ENCODE assay signal across 11 mouse cellular contexts in the genomic region with DNA sequence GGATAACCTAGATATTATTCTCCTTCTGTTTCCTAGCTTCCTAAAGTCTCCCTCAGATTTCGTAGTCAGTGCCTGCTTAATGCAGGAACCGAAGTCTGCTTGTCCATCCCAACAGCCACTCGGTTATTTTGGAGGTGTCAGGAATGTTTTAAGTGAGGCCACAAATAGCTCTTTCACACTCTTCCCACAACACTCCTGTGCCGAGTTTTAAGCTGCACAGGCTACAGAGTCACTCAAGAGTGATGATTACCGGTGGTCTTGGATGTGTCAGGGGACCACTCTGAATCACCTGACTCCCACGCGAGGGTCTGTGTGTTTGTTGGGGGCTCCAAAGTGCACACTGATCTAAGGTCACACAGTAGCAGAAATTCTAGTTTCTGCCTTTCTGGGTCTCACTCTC. TPM values are rescaled to one million over a fixed set of nuclear protein-coding genes. Genes with fewer than 3 reads are reported as not detected.
DNase-seq lines count a peak whose midpoint lies in the region; ATAC-seq and TF ChIP-seq lines count a peak whose summit lies in the region.
"Had no signal": no experiment of that assay in that cellular context is flagged by ENCODE, and none has a peak within 500 bp of the region (broad histone marks: within the 10 kb centered on the region; RNA-seq: fewer than 3 reads in every experiment).

No protein-coding gene starts in this region.

- H3K27ac ChIP-seq in forebrain, embryonic 11.5 days (ENCODE audit: low read depth, low read length), result no peak overlapping the region
- H3K27ac ChIP-seq in forebrain, postnatal 0 days (ENCODE audit: low read depth, low read length), result no peak overlapping the region
- peak overlapping the region; percentile 75 for H3K27ac ChIP-seq in left cerebral cortex, adult 2 months
- H3K27ac ChIP-seq in hindbrain, embryonic 11.5 days (ENCODE audit: low read depth, low read length), result 0 out of 2 replicates have a peak overlapping the region, but pooled peaks have one; percentile 30
- H3K27ac ChIP-seq in midbrain, embryonic 15.5 days, result peak overlapping the region; percentile 27; the same call in 1 of the 2 replicates
- H3K27ac ChIP-seq in lung, postnatal 0 days (ENCODE audit: low read length), result no peak overlapping the region

- peak; percentile 30 for DNase-seq in forebrain, embryonic 11.5 days (ENCODE audit: low spot score)
- DNase-seq in forebrain, postnatal 0 days, result no peak
- DNase-seq in left cerebral cortex, adult 2 months (ENCODE audit: extremely low spot score in 1 of 2, low spot score in 2 of 2), result peak in 1 of 2 experiments; percentile 15
- no peak for DNase-seq in left cerebral cortex, postnatal 10 days (ENCODE audit: extremely low spot score in 1 of 2, low spot score in 2 of 2)
- DNase-seq in hindbrain, embryonic 11.5 days (ENCODE audit: low spot score), result no peak
- DNase-seq in lung, postnatal 0 days (ENCODE audit: low spot score), result no peak
- no peak for DNase-seq in cerebellum, postnatal 10 days
- DNase-seq: adrenal gland, adult 2 months; cerebellum, adult 11 months; lung, postnatal 36 days had no signal

- no peaks in the 10 kb centered on the region for H3K36me3 ChIP-seq in forebrain, embryonic 11.5 days (ENCODE audit: control insufficient read depth, insufficient read depth, low read length)
- no peaks in the 10 kb centered on the region for H3K36me3 ChIP-seq in forebrain, postnatal 0 days (ENCODE audit: insufficient read depth)
- H3K36me3 ChIP-seq in hindbrain, embryonic 11.5 days (ENCODE audit: control insufficient read depth, insufficient read depth, low read length), result no peaks in the 10 kb centered on the region
- no peaks in the 10 kb centered on the region for H3K36me3 ChIP-seq in midbrain, embryonic 15.5 days (replicated peaks)
- no peaks in the 10 kb centered on the region for H3K36me3 ChIP-seq in lung, postnatal 0 days (ENCODE audit: insufficient read depth, low read length)

- H3K9ac ChIP-seq in forebrain, embryonic 11.5 days (ENCODE audit: low read length), result no peak overlapping the region
- no peak overlapping the region for H3K9ac ChIP-seq in forebrain, postnatal 0 days
- no peak overlapping the region for H3K9ac ChIP-seq in hindbrain, embryonic 11.5 days (ENCODE audit: low read depth, low read length)
- no peak overlapping the region for H3K9ac ChIP-seq in midbrain, embryonic 15.5 days
- H3K9ac ChIP-seq in lung, postnatal 0 days (replicated peaks; ENCODE audit: low read depth), result no peak overlapping the region

- WGBS in forebrain, embryonic 11.5 days, result 82% methylated on average over 7 of the region's 7 CpGs
- 83% methylated on average over 7 of the region's 7 CpGs for WGBS in forebrain, postnatal 0 days
- WGBS in hindbrain, embryonic 11.5 days, result 78% methylated on average over 7 of the region's 7 CpGs
- 77% methylated on average over 7 of the region's 7 CpGs for WGBS in midbrain, embryonic 15.5 days
- 74% methylated on average over 7 of the region's 7 CpGs for WGBS in lung, postnatal 0 days

- TF ChIP-seq CTCF in forebrain, postnatal 0 days (IDR thresholded peaks at IDR 0.05; ENCODE audit: low read depth), result no peak
- no peak for TF ChIP-seq CTCF in left cerebral cortex, adult 2 months (IDR thresholded peaks at IDR 0.05)
- no peak for TF ChIP-seq CTCF in lung, postnatal 0 days (IDR thresholded peaks at IDR 0.05)

- no peak overlapping the region for H3K4me3 ChIP-seq in forebrain, embryonic 11.5 days (ENCODE audit: low read depth, low read length)
- no peak overlapping the region for H3K4me3 ChIP-seq in forebrain, postnatal 0 days (ENCODE audit: low read depth, low read length)
- no peak overlapping the region for H3K4me3 ChIP-seq in left cerebral cortex, adult 2 months
- H3K4me3 ChIP-seq in hindbrain, embryonic 11.5 days (ENCODE audit: low read depth, low read length), result no peak overlapping the region
- H3K4me3 ChIP-seq in midbrain, embryonic 15.5 days, result no peak overlapping the region
- no peak overlapping the region for H3K4me3 ChIP-seq in lung, postnatal 0 days (ENCODE audit: low read depth, low read length)

- no peaks in the 10 kb centered on the region for H3K27me3 ChIP-seq in forebrain, embryonic 11.5 days (ENCODE audit: control insufficient read depth, insufficient read depth, low read length)
- no peaks in the 10 kb centered on the region for H3K27me3 ChIP-seq in forebrain, postnatal 0 days (ENCODE audit: insufficient read depth, low read length)
- no peaks in the 10 kb centered on the region for H3K27me3 ChIP-seq in hindbrain, embryonic 11.5 days (ENCODE audit: control insufficient read depth, insufficient read depth, low read length)
- H3K27me3 ChIP-seq in midbrain, embryonic 15.5 days (replicated peaks), result no peaks in the 10 kb centered on the region
- no peaks in the 10 kb centered on the region for H3K27me3 ChIP-seq in lung, postnatal 0 days (replicated peaks; ENCODE audit: insufficient read depth, low read length)

- H3K4me1 ChIP-seq in forebrain, embryonic 11.5 days (replicated peaks; ENCODE audit: control insufficient read depth, insufficient read depth, low read length), result peaks cover 21% of the 10 kb centered on the region
- H3K4me1 ChIP-seq in forebrain, postnatal 0 days (ENCODE audit: insufficient read depth), result peaks cover 20% of the 10 kb centered on the region
- peaks cover 5% of the 10 kb centered on the region for H3K4me1 ChIP-seq in hindbrain, embryonic 11.5 days (replicated peaks; ENCODE audit: control insufficient read depth, insufficient read depth, low read length)
- peaks cover 49% of the 10 kb centered on the region for H3K4me1 ChIP-seq in midbrain, embryonic 15.5 days
- H3K4me1 ChIP-seq in lung, postnatal 0 days (ENCODE audit: insufficient read depth, low read depth, low read length), result no peaks in the 10 kb centered on the region

- no peak overlapping the region for H3K4me2 ChIP-seq in forebrain, embryonic 11.5 days (ENCODE audit: low read depth, low read length, severe bottlenecking)
- no peak overlapping the region for H3K4me2 ChIP-seq in forebrain, postnatal 0 days (ENCODE audit: low read depth)
- no peak overlapping the region for H3K4me2 ChIP-seq in hindbrain, embryonic 11.5 days (replicated peaks; ENCODE audit: low read depth, low read length)
- H3K4me2 ChIP-seq in midbrain, embryonic 15.5 days, result no peak overlapping the region
- no peak overlapping the region for H3K4me2 ChIP-seq in lung, postnatal 0 days (replicated peaks; ENCODE audit: low read depth, low read length)

- no peak for ATAC-seq in forebrain, embryonic 11.5 days (replicated peaks; ENCODE audit: low FRiP score)
- no peak for ATAC-seq in forebrain, postnatal 0 days
- no peak for ATAC-seq in hindbrain, embryonic 11.5 days (ENCODE audit: low FRiP score)
- no peak for ATAC-seq in midbrain, embryonic 15.5 days (replicated peaks)
- no peak for ATAC-seq in lung, postnatal 0 days

- intact Hi-C loops in left cerebral cortex, adult 2 months (cut with DNase I), result loop anchor here (2.0 to 5.0 kb wide), 5 partner anchors 37 to 177 kb away; a partner anchor contains a TSS
- intact Hi-C loops in left cerebral cortex, postnatal 10 days (cut with DNase I), result loop anchor here (5.0 kb wide), 1 partner anchor 83 kb away; no protein-coding TSS in a partner anchor

- no peak for TF ChIP-seq EP300 in lung, postnatal 0 days (IDR thresholded peaks at IDR 0.05)

- no peaks in the 10 kb centered on the region; the same call in 1 of the 2 replicates for H3K9me3 ChIP-seq in forebrain, embryonic 11.5 days (ENCODE audit: control insufficient read depth, low read length)
- no peaks in the 10 kb centered on the region for H3K9me3 ChIP-seq in forebrain, postnatal 0 days (ENCODE audit: low read length)
- H3K9me3 ChIP-seq in hindbrain, embryonic 11.5 days (ENCODE audit: control insufficient read depth, low read length), result no peaks in the 10 kb centered on the region
- H3K9me3 ChIP-seq in midbrain, embryonic 15.5 days, result no peaks in the 10 kb centered on the region
- H3K9me3 ChIP-seq in lung, postnatal 0 days (ENCODE audit: low read length), result no peaks in the 10 kb centered on the region

RNA-seq across cellular contexts. Expression of a gene that starts 4.3 kb away (rescaled TPM):
- polyA plus RNA-seq in forebrain, embryonic 11.5 days (2014; fragmentation: Nextera tagmentation; extraction: Ambion mirVana), result 4.0 TPM in 2 replicates
- total RNA-seq in forebrain, postnatal 0 days (2014; rRNA removed), result 6.8 and 10.0 TPM in 2 replicates
- polyA plus RNA-seq in forebrain, postnatal 0 days (2015; fragmentation: Nextera tagmentation; extraction: Ambion mirVana), result 16.6 and 17.1 TPM in 2 replicates
- total RNA-seq in left cerebral cortex, adult 2 months (2021), result 1 to 10 TPM in 1 of 2 experiments, under 1 TPM in 1; 0.61 to 1.2 TPM
- total RNA-seq in left cerebral cortex, postnatal 10 days (2021), result 1 to 10 TPM; 3.6 to 4.6 TPM
- polyA plus RNA-seq in hindbrain, embryonic 11.5 days (2014; fragmentation: Nextera tagmentation; extraction: Ambion mirVana), result 6.8 and 9.4 TPM in 2 replicates
- 6.7 and 8.4 TPM in 2 replicates for polyA plus RNA-seq in midbrain, embryonic 15.5 days (2015; fragmentation: Nextera tagmentation; extraction: Ambion mirVana)
- polyA plus RNA-seq in lung, postnatal 0 days (2015; fragmentation: Nextera tagmentation; extraction: Ambion mirVana), result 2.7 and 3.0 TPM in 2 replicates
- polyA plus RNA-seq: adrenal gland, adult 2 months had no signal

RNA-seq across cellular contexts. Expression of a gene that starts 22.5 kb away (rescaled TPM):
- 5.4 and 5.6 TPM in 2 replicates for polyA plus RNA-seq in forebrain, embryonic 11.5 days (2014; fragmentation: Nextera tagmentation; extraction: Ambion mirVana)
- 0.23 and 0.38 TPM in 2 replicates for total RNA-seq in forebrain, postnatal 0 days (2014; rRNA removed)
- polyA plus RNA-seq in forebrain, postnatal 0 days (2015; fragmentation: Nextera tagmentation; extraction: Ambion mirVana), result 0.58 and 0.88 TPM in 2 replicates
- under 1 TPM in 1 of 2 experiments, not detected in 1; 0.16 TPM for total RNA-seq in left cerebral cortex, adult 2 months (2021)
- total RNA-seq in left cerebral cortex, postnatal 10 days (2021), result under 1 TPM; 0.15 to 0.16 TPM
- 3.5 and 3.9 TPM in 2 replicates for polyA plus RNA-seq in hindbrain, embryonic 11.5 days (2014; fragmentation: Nextera tagmentation; extraction: Ambion mirVana)
- 1.0 and 1.5 TPM in 2 replicates for polyA plus RNA-seq in midbrain, embryonic 15.5 days (2015; fragmentation: Nextera tagmentation; extraction: Ambion mirVana)
- polyA plus RNA-seq in lung, postnatal 0 days (2015; fragmentation: Nextera tagmentation; extraction: Ambion mirVana), result 0.05 and 0.07 TPM in 2 replicates

RNA-seq across cellular contexts. Expression of a gene that starts 36.0 kb away (rescaled TPM):
- polyA plus RNA-seq in forebrain, embryonic 11.5 days (2014; fragmentation: Nextera tagmentation; extraction: Ambion mirVana), result not detected in 2 replicates
- total RNA-seq in forebrain, postnatal 0 days (2014; rRNA removed), result 0.95 and 1.4 TPM in 2 replicates
- 0.29 TPM in 1 of 2 replicates, not detected in the other for polyA plus RNA-seq in forebrain, postnatal 0 days (2015; fragmentation: Nextera tagmentation; extraction: Ambion mirVana)
- total RNA-seq in left cerebral cortex, adult 2 months (2021), result 1 to 10 TPM in 1 of 2 experiments, under 1 TPM in 1; 0.70 to 1.1 TPM
- 1 to 10 TPM in 1 of 2 experiments, under 1 TPM in 1; 0.39 to 1.4 TPM for total RNA-seq in left cerebral cortex, postnatal 10 days (2021)
- polyA plus RNA-seq in hindbrain, embryonic 11.5 days (2014; fragmentation: Nextera tagmentation; extraction: Ambion mirVana), result 0.36 and 0.37 TPM in 2 replicates
- polyA plus RNA-seq in midbrain, embryonic 15.5 days (2015; fragmentation: Nextera tagmentation; extraction: Ambion mirVana), result 0.21 TPM in 1 of 2 replicates, not detected in the other
- polyA plus RNA-seq in lung, postnatal 0 days (2015; fragmentation: Nextera tagmentation; extraction: Ambion mirVana), result 0.12 TPM in 1 of 2 replicates, not detected in the other
- polyA plus RNA-seq: adrenal gland, adult 2 months had no signal

RNA-seq across cellular contexts. Expression of a gene that starts 36.1 kb away (rescaled TPM):
- 54.2 and 60.2 TPM in 2 replicates for polyA plus RNA-seq in forebrain, embryonic 11.5 days (2014; fragmentation: Nextera tagmentation; extraction: Ambion mirVana)
- total RNA-seq in forebrain, postnatal 0 days (2014; rRNA removed), result 44.4 and 49.8 TPM in 2 replicates
- polyA plus RNA-seq in forebrain, postnatal 0 days (2015; fragmentation: Nextera tagmentation; extraction: Ambion mirVana), result 19.7 and 24.2 TPM in 2 replicates
- total RNA-seq in left cerebral cortex, adult 2 months (2021), result 10 to 100 TPM; 18.3 to 21.7 TPM
- total RNA-seq in left cerebral cortex, postnatal 10 days (2021), result 10 to 100 TPM; 16.3 to 16.6 TPM
- polyA plus RNA-seq in hindbrain, embryonic 11.5 days (2014; fragmentation: Nextera tagmentation; extraction: Ambion mirVana), result 47.9 and 51.6 TPM in 2 replicates
- polyA plus RNA-seq in midbrain, embryonic 15.5 days (2015; fragmentation: Nextera tagmentation; extraction: Ambion mirVana), result 31.3 and 31.6 TPM in 2 replicates
- polyA plus RNA-seq in lung, postnatal 0 days (2015; fragmentation: Nextera tagmentation; extraction: Ambion mirVana), result 14.6 TPM in 2 replicates

Comparison
In these comparisons a context has a peak if more than half of its experiments do, and no peak if none do; other contexts are left out.
1. H3K27ac ChIP-seq: peak in left cerebral cortex, adult 2 months (single experiment), hindbrain, embryonic 11.5 days (single experiment) and midbrain, embryonic 15.5 days (single experiment); none in forebrain, embryonic 11.5 days (single experiment), forebrain, postnatal 0 days (single experiment) and lung, postnatal 0 days (single experiment).